Mouse (Mus musculus) G1E (cell line): ENCODE results near the gene Cpe. TPM values are rescaled to one million over a fixed set of nuclear protein-coding genes. Genes with fewer than 3 reads are reported as not detected.
"Not testable (repeated sequence)": the region's sequence is repeated elsewhere in the genome, so short reads cannot be mapped to it uniquely, and the experiment has no call there.

Source experiments
- ATAC-seq: 2 replicates; pipeline ENCODE4 v1.8.0; 2016; ENCODE audit warnings: mild to moderate bottlenecking; ENCODE audit not compliant: insufficient number of reproducible peaks, poor library complexity, low FRiP score, severe bottlenecking; ENCODE audit errors: extremely low read depth
- DNase-seq: peaks from one replicate; pipeline ENCODE4 v3.0.0; 2012; ENCODE audit warnings: low spot score
- H3K27me3 ChIP-seq: 2 replicates; pipeline ENCODE4 v1.6.1; 2012; ENCODE audit warnings: mild to moderate bottlenecking, low read length, inconsistent platforms; ENCODE audit not compliant: insufficient read depth
- H3K36me3 ChIP-seq: replicated peaks from 2 replicates; pipeline ENCODE3; 2012; ENCODE audit warnings: mild to moderate bottlenecking, inconsistent platforms
- H3K4me1 ChIP-seq: 2 replicates; pipeline ENCODE4 v1.6.1; 2012; ENCODE audit warnings: low read depth, low read length, inconsistent platforms, mixed read lengths; ENCODE audit not compliant: insufficient read depth
- H3K4me3 ChIP-seq: 2 replicates; pipeline ENCODE4 v1.5.1; 2012; ENCODE audit warnings: low read depth, mild to moderate bottlenecking, inconsistent platforms, low read length, moderate library complexity, mixed read lengths
- H3K9me3 ChIP-seq: replicated peaks from 2 replicates; pipeline ENCODE4 v1.6.1; 2012; ENCODE audit warnings: inconsistent platforms
- CTCF ChIP-seq: IDR thresholded peaks from 2 replicates; pipeline ENCODE4 v1.5.1; 2012; ENCODE audit warnings: low read depth, low read length, inconsistent platforms, mixed read lengths
- GATA1 ChIP-seq: IDR thresholded peaks from 2 replicates; pipeline ENCODE4 v1.6.1; 2012; ENCODE audit warnings: borderline replicate concordance, low read length, inconsistent platforms, mixed read lengths
- GATA2 ChIP-seq: IDR thresholded peaks from 2 replicates; pipeline ENCODE4 v1.6.1; 2012; ENCODE audit warnings: low read depth, low read length, inconsistent platforms, borderline replicate concordance
- POLR2AphosphoS5 ChIP-seq: IDR thresholded peaks from 2 replicates; pipeline ENCODE4 v1.6.1; 2012; ENCODE audit warnings: low read depth, low read length, inconsistent platforms; ENCODE audit not compliant: insufficient replicate concordance
- TAL1 ChIP-seq: conservative IDR thresholded peaks from 2 replicates; pipeline ENCODE4 v1.6.1; 2012; ENCODE audit warnings: low read depth, low read length, inconsistent platforms, mixed read lengths
- polyA plus RNA-seq: library from polyadenylated mRNA; stranded (reverse); fragments of >175 nt; gene quantifications from 2 replicates; pipeline ENCODE4 v1.2.3, GENCODE M21; 2012
- total RNA-seq, 2 experiments: library from RNA; stranded (forward) in 1 of 2; stranded (reverse) in 1 of 2; fragments of 200-1000 nt in 1 of 2; fragments of >200 nt in 1 of 2; fragmentation: Nextera tagmentation in 1 of 2; gene quantifications; 2 replicates each; pipeline ENCODE4 v1.2.3; 2014 to 2017

Gene Cpe
- total and polyA plus RNA-seq, 3 experiments = 0.11 TPM; not detected in 2

DNA sequence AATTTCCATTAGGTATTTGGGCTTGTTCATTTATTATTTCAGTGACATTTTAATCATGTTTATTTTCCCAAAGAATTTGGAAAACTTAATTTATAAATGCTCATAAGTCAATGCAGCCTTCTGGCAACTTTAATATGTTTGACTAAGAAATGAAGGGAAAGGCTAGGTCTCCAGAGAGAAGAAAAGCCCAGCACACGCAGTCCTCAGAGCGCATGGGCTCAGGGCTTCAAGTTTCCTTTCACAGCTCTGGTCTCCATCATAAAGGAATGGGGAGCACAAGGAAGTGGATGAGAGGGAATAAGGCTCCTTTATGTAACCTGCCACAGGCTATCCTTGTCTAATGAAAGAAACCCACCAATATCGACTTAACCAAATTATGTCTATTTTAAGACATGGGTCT, 10.4 kb downstream of the Cpe start:
- H3K4me1 ChIP-seq = no peaks in the 10 kb centered on the region
- ATAC-seq (no peak), DNase-seq (no peak)
- no peak overlapping the region for H3K4me3 ChIP-seq
- H3K36me3 ChIP-seq = no peaks in the 10 kb centered on the region
- no peaks in the 10 kb centered on the region for H3K27me3 ChIP-seq
- no peaks in the 10 kb centered on the region for H3K9me3 ChIP-seq
- no peak for TF ChIP-seq GATA2
- TF ChIP-seq GATA1 = no peak
- TF ChIP-seq TAL1 = no peak
- no peak for TF ChIP-seq CTCF
- no peak for TF ChIP-seq POLR2AphosphoS5

DNA sequence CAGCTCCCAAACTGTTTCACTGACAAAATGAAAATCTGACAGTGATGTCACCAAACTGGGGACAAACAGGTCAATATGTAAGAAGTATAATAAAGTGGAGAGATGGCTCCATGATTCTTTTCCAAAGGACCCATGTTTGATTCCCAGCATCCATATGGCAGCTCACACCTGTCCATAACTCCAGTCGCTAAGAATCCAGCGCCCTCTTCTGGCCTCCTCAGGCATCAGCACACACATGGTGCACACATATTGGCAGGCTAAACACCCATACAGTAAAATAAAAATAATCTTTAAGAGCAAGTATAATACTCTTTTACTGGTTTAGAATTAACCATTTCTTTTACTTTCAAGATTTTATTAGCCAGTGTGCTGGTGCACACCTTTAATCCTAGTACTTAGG, 16.5 kb downstream of the Cpe start:
- Histone ChIP-seq H3K36me3 (no peaks in the 10 kb centered on the region), H3K4me3 (no peak overlapping the region), H3K27me3 (peaks cover 3% of the 10 kb centered on the region; the same call in 1 of the 2 replicates), H3K9me3 (no peaks in the 10 kb centered on the region), H3K4me1 (no peaks in the 10 kb centered on the region)
- ATAC-seq = no peak
- DNase-seq = no peak
- TF ChIP-seq CTCF (no peak), GATA2 (no peak)

DNA sequence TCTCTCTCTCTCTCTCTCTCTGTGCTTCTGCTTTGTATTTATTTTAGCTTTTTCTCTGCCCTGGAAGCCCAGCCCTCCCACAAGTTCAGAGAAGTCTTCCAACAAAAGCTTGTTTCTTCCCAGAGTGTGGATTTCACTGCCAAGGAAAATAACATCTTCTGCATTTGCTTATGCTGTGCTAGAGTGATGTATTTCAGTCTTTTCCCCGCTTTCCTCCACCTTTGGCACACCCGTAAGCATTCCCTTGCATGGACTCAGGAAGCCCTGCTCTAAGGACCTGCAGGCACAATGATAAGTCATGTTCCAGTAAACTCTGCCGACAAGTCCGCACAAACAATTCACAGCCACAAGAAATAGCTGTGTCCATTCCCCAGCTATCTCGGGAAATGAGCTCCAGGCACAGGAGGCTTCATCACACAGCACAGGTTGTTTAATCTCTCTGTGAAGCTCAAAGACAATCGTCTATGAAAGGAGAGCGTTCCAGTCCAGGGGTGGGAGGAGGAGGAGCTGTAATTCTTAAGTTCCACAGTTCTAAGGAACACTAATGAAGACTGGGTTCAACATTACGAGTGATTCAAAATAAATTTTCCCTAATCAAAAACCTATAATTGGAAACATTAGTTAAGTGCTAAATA, 17.8 kb downstream of the Cpe start:
- H3K36me3 ChIP-seq = no peaks in the 10 kb centered on the region
- DNase-seq (no peak), ATAC-seq (no peak)
- no peaks in the 10 kb centered on the region for H3K9me3 ChIP-seq
- no peaks in the 10 kb centered on the region for H3K4me1 ChIP-seq
- no peak overlapping the region for H3K4me3 ChIP-seq
- no peak for TF ChIP-seq GATA1
- TF ChIP-seq GATA2 = no peak
- TF ChIP-seq TAL1 = no peak
- peaks cover 3% of the 10 kb centered on the region; the same call in 1 of the 2 replicates for H3K27me3 ChIP-seq

DNA sequence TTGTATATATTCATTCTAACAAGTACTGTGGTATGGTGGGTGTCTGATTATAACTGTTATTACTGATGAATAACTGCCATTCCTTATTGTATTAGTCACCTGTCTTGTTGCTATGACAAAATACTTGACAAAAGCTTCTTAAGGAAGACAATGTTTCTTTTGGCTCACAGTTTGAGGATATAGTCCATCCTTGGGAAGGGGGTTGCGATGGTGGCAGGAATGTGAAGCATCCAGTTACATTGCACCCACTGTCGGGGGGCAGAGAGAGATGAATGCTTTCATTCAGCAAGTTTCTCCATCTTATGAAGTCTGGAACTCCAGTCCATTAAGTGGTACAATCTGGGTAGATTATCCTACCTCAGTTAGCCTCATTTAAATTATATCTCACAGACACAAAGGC, 19.9 kb downstream of the Cpe start:
- Histone ChIP-seq H3K9me3 (no peaks in the 10 kb centered on the region), H3K4me1 (no peaks in the 10 kb centered on the region), H3K36me3 (no peaks in the 10 kb centered on the region), H3K4me3 (no peak overlapping the region), H3K27me3 (peaks cover 3% of the 10 kb centered on the region; the same call in 1 of the 2 replicates)
- DNase-seq (no peak), ATAC-seq (no peak)
- TF ChIP-seq GATA1 (no peak), POLR2AphosphoS5 (no peak), TAL1 (no peak), CTCF (no peak), GATA2 (no peak)

DNA sequence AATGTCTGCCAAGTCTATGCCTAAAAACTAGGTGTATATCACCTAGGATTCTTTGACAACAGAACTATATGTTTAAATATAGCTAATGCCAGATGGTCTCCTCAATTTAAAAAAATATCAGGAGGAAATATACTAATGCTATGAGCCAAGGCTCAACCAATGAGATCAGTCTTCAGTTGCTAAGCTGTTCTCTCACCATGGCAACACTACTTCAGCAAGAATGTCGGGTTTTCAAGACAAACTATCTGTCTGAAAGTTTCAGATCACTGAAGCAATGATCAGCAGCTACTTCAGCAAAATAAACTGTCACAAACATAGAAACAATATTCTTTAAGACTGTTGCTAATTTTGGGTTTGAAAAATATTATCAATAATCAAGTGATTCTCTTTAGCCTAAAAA, 20.9 kb downstream of the Cpe start:
- Histone ChIP-seq H3K4me3 (no peak overlapping the region), H3K4me1 (no peaks in the 10 kb centered on the region), H3K36me3 (no peaks in the 10 kb centered on the region), H3K9me3 (no peaks in the 10 kb centered on the region), H3K27me3 (peaks cover 3% of the 10 kb centered on the region; the same call in 1 of the 2 replicates)
- no peak for ATAC-seq
- DNase-seq = no peak
- TF ChIP-seq CTCF (no peak), TAL1 (no peak), GATA1 (no peak), POLR2AphosphoS5 (no peak), GATA2 (no peak)

DNA sequence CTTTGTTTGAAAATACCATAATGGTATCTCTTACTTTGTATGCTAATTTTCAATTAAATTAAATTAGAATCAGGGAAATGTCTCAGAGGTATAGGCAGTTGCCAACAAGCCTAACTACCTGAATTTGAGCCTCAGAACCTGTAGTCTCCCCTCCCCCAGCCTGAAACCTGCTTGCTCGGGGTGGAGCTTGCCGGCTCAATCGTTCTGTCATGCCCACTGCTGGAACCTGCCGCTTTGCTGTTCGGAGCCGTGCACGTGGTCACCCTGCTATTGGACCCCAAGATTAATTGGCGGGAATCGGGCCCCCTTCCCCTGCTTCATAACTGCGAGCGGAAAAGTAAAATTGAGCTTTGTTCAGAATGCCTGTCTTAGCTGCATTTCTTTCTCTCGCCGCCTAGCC, 26.5 kb downstream of the Cpe start:
- H3K4me1 ChIP-seq, H3K27me3 ChIP-seq, H3K9me3 ChIP-seq, H3K4me3 ChIP-seq, H3K36me3 ChIP-seq, ATAC-seq, DNase-seq: not testable (repeated sequence)

DNA sequence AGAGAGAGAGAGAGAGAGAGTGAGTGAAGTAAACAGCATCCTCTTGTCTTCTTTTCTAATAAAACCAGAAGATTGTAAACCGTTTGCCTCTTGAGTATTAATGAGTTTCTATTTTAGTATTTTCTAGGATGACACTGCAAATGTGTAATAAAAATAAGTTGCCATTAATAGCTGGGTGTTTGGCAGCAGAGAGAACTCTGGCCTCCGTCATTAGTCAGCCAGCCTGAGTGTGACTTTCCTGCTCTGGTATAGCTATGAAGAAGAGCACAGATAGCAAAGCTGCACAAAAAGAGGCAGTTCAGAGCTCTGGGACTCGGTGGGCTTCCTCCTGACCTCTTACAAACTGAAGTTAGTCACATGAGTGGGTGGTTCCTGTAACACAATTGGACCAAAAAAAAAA, 27.3 kb downstream of the Cpe start:
- no peak for DNase-seq
- no peaks in the 10 kb centered on the region for H3K4me1 ChIP-seq
- TF ChIP-seq POLR2AphosphoS5 (no peak), GATA2 (no peak), GATA1 (no peak), TAL1 (no peak)
- no peak for ATAC-seq
- H3K9me3 ChIP-seq = no peaks in the 10 kb centered on the region
- no peaks in the 10 kb centered on the region for H3K27me3 ChIP-seq
- H3K36me3 ChIP-seq = no peaks in the 10 kb centered on the region
- H3K4me3 ChIP-seq = no peak overlapping the region
